Mouse (Mus musculus): ENCODE results near the gene Tmem8b. TPM values are rescaled to one million over a fixed set of nuclear protein-coding genes. Genes with fewer than 3 reads are reported as not detected.

The Tmem8b gene
- polyA plus RNA-seq, 1 experiment = 3.8 TPM

DNA sequence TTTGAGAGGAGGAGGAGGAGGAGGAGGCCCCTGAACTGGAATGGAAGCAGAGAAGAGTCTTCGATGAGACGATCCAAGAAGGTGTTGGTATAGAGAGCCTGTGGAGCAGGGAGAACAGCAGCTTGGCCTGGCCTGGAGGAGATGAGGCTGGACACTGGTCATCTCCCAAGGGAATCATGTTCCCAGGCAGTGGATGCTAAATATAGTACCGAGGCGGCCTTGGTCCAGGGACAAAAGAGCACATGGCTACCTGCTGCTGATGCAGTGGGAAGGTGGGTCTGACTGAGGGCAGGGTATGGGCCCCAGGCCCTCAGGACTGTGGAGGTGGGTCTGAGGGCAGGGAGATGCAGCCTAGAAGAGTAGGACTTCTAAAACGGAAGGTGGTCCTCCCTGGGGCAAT is 64.4 kb downstream of the Tmem8b start:
- H3K4me3 ChIP-seq (ENCODE audit: extremely low read depth, insufficient read depth, insufficient read length) = no peak overlapping the region
- no peak overlapping the region for H3K27ac ChIP-seq (ENCODE audit: insufficient read depth, low read length)
- 93% methylated on average over 5 of the region's 5 CpGs for WGBS
- no peaks in the 10 kb centered on the region for H3K4me1 ChIP-seq (ENCODE audit: control insufficient read depth, insufficient read depth, insufficient read length)
- H3K36me3 ChIP-seq (ENCODE audit: control insufficient read depth, insufficient read depth, low read length) = no peaks in the 10 kb centered on the region
- DNase-seq (ENCODE audit: low read depth in 1 of 2, low spot score in 2 of 2) = no peak
- no peaks in the 10 kb centered on the region for H3K27me3 ChIP-seq (ENCODE audit: control insufficient read depth, insufficient read depth, low read length)
- TF ChIP-seq POLR2A (IDR thresholded peaks at IDR 0.05; ENCODE audit: low read depth, low read length) (no peak), CTCF (IDR thresholded peaks at IDR 0.05; ENCODE audit: extremely low read depth, insufficient read depth, insufficient read length, insufficient replicate concordance) (no peak)

DNA sequence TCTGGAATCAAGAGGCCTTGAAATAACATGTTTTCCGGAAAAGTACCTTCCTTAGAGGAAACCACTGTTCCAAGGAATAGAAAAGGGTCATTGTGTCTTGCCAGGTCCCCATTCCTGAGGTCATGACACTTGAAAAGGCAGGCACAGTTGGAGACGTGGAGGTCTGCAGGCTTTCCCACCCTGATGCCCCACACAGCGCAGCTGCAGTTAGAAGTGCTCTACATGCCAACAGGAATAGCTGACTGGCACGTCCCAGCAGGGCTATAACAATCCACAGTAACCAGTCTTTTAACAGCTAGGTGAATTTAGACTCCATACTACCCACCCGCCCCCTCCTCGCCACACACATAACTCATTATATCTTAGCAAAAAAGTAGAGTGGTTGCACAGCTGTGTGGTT is 68.4 kb downstream of the Tmem8b start:
- no peak for DNase-seq (ENCODE audit: low read depth in 1 of 2, low spot score in 2 of 2)
- H3K4me1 ChIP-seq (ENCODE audit: control insufficient read depth, insufficient read depth, insufficient read length) = no peaks in the 10 kb centered on the region; the same call in 1 of the 2 replicates
- H3K36me3 ChIP-seq (ENCODE audit: control insufficient read depth, insufficient read depth, low read length) = no peaks in the 10 kb centered on the region
- 83% methylated on average over 6 of the region's 6 CpGs for WGBS
- H3K27ac ChIP-seq (ENCODE audit: insufficient read depth, low read length) = no peak overlapping the region
- H3K4me3 ChIP-seq (ENCODE audit: extremely low read depth, insufficient read depth, insufficient read length) = no peak overlapping the region
- TF ChIP-seq POLR2A (IDR thresholded peaks at IDR 0.05; ENCODE audit: low read depth, low read length) (no peak), CTCF (IDR thresholded peaks at IDR 0.05; ENCODE audit: extremely low read depth, insufficient read depth, insufficient read length, insufficient replicate concordance) (no peak)
- no peaks in the 10 kb centered on the region for H3K27me3 ChIP-seq (ENCODE audit: control insufficient read depth, insufficient read depth, low read length)

DNA sequence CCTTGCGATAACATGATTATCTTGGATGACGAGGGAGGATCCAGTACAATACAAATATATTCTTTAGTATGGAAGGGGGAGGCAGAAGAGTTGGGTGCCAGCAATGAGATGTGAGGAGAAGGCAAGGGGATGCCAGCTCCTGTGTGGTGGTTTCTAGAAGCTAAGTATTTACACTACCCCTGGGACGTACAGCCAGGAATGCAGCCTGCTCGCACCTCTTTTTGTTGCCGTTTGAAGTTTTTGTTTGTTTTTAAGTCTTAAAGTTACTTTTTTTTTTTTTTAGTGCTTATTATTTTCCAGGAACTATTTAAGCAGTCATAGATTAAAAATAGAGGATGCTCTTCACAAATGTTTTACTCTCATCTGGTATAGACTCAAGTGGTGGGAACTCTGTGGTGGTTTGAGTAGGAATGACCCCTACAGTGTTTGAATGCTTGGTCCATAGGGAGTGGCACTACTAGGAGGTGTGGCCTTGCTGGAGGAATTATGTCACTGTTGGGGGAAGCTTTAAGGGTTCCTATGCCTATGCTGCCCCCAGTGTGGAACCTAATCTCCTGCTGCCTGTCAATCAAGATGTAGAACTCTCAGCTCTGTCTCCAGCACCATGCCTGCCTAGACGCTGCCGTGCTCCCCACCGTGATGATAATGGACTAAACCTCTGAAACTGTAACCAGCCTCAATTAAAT is 70.4 kb downstream of the Tmem8b start:
- no peaks in the 10 kb centered on the region; the same call in 1 of the 2 replicates for H3K4me1 ChIP-seq (ENCODE audit: control insufficient read depth, insufficient read depth, insufficient read length)
- H3K4me3 ChIP-seq (ENCODE audit: extremely low read depth, insufficient read depth, insufficient read length) = no peak overlapping the region
- no peak for TF ChIP-seq POLR2A (IDR thresholded peaks at IDR 0.05; ENCODE audit: low read depth, low read length)
- no peak for TF ChIP-seq CTCF (IDR thresholded peaks at IDR 0.05; ENCODE audit: extremely low read depth, insufficient read depth, insufficient read length, insufficient replicate concordance)
- H3K27me3 ChIP-seq (ENCODE audit: control insufficient read depth, insufficient read depth, low read length) = no peaks in the 10 kb centered on the region
- no peak overlapping the region for H3K27ac ChIP-seq (ENCODE audit: insufficient read depth, low read length)
- no peaks in the 10 kb centered on the region for H3K36me3 ChIP-seq (ENCODE audit: control insufficient read depth, insufficient read depth, low read length)
- no peak for DNase-seq (ENCODE audit: low read depth in 1 of 2, low spot score in 2 of 2)
- 85% methylated on average over 8 of the region's 8 CpGs for WGBS

DNA sequence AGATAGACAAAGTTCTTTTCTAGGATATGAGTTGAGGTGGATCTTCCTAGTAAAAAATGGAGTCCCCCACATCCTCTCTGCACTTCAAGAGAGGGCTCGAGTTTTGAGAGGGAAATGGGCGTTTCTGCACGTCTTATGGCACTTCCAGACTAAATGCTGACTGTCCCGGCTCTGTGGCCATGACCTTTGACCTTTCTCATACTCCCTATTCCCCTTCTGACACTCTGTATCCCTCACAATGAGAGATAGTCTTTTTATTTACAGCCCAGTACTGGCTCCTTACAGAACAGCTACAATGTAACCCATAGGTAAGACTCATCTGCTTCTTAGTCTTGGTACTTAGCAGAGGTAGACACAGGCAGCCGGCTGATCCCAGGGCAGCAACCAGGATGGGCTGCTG is 72.8 kb downstream of the Tmem8b start:
- TF ChIP-seq POLR2A (IDR thresholded peaks at IDR 0.05; ENCODE audit: low read depth, low read length) = no peak
- TF ChIP-seq CTCF (IDR thresholded peaks at IDR 0.05; ENCODE audit: extremely low read depth, insufficient read depth, insufficient read length, insufficient replicate concordance) = no peak
- Histone ChIP-seq H3K27ac (ENCODE audit: insufficient read depth, low read length) (no peak overlapping the region), H3K36me3 (ENCODE audit: control insufficient read depth, insufficient read depth, low read length) (no peaks in the 10 kb centered on the region), H3K4me1 (ENCODE audit: control insufficient read depth, insufficient read depth, insufficient read length) (no peaks in the 10 kb centered on the region; the same call in 1 of the 2 replicates), H3K4me3 (ENCODE audit: extremely low read depth, insufficient read depth, insufficient read length) (no peak overlapping the region), H3K27me3 (ENCODE audit: control insufficient read depth, insufficient read depth, low read length) (no peaks in the 10 kb centered on the region)
- 60% methylated on average over 5 of the region's 5 CpGs for WGBS
- no peak for DNase-seq (ENCODE audit: low read depth in 1 of 2, low spot score in 2 of 2)

Other genes starting within 250 kb of the Tmem8b start
- gene Fam166b, start 239.8 kb upstream of the Tmem8b start, polyA plus RNA-seq (2012; rRNA removed) = not detected in 2 replicates
- 49.6 and 64.5 TPM in 2 replicates for gene Tesk1, start 227.0 kb upstream of the Tmem8b start, polyA plus RNA-seq (2012; rRNA removed)
- 109 and 140 TPM in 2 replicates for gene Cd72, start 214.3 kb upstream of the Tmem8b start, polyA plus RNA-seq (2012; rRNA removed)
- 15.3 and 17.1 TPM in 2 replicates for gene Sit1, start 185.2 kb upstream of the Tmem8b start, polyA plus RNA-seq (2012; rRNA removed)
- 85.4 and 191 TPM in 2 replicates for gene Ccdc107, start 176.1 kb upstream of the Tmem8b start, polyA plus RNA-seq (2012; rRNA removed)
- 12.7 and 16.8 TPM in 2 replicates for gene Arhgef39, start 169.3 kb upstream of the Tmem8b start, polyA plus RNA-seq (2012; rRNA removed)
- gene Car9, start 162.0 kb upstream of the Tmem8b start, polyA plus RNA-seq (2012; rRNA removed) = 2.0 TPM in 2 replicates
- 11.8 and 13.8 TPM in 2 replicates for gene Tpm2, start 145.2 kb upstream of the Tmem8b start, polyA plus RNA-seq (2012; rRNA removed)
- gene Creb3, start 106.6 kb upstream of the Tmem8b start, polyA plus RNA-seq (2012; rRNA removed) = 48.8 and 54.0 TPM in 2 replicates
- 163 and 208 TPM in 2 replicates for gene Tln1, start 106.3 kb upstream of the Tmem8b start, polyA plus RNA-seq (2012; rRNA removed)
- 42.4 and 44.3 TPM in 2 replicates for gene Rgp1, start 90.3 kb upstream of the Tmem8b start, polyA plus RNA-seq (2012; rRNA removed)
- gene Gba2, start 90.1 kb upstream of the Tmem8b start, polyA plus RNA-seq (2012; rRNA removed) = 28.8 and 34.2 TPM in 2 replicates
- gene Msmp, start 84.5 kb upstream of the Tmem8b start, polyA plus RNA-seq (2012; rRNA removed) = 0.23 and 0.26 TPM in 2 replicates
- gene Npr2, start 37.0 kb upstream of the Tmem8b start, polyA plus RNA-seq (2012; rRNA removed) = 10.2 and 13.6 TPM in 2 replicates
- 0.55 and 0.57 TPM in 2 replicates for gene Spag8, start 15.4 kb upstream of the Tmem8b start, polyA plus RNA-seq (2012; rRNA removed)
- 23.2 and 26.6 TPM in 2 replicates for gene Hint2, start 12.5 kb upstream of the Tmem8b start, polyA plus RNA-seq (2012; rRNA removed)
- not detected in 2 replicates for gene Fam221b, start 174 bp downstream of the Tmem8b start, polyA plus RNA-seq (2012; rRNA removed)
- gene Olfr70, start 31.8 kb downstream of the Tmem8b start, polyA plus RNA-seq (2012; rRNA removed) = not detected in 2 replicates
- gene Olfr71, start 41.3 kb downstream of the Tmem8b start, polyA plus RNA-seq (2012; rRNA removed) = not detected in 2 replicates
- gene Hrct1, start 58.2 kb downstream of the Tmem8b start, polyA plus RNA-seq (2012; rRNA removed) = 0.69 and 0.79 TPM in 2 replicates
- gene Spaar, start 61.1 kb downstream of the Tmem8b start, polyA plus RNA-seq (2012; rRNA removed) = 0.12 and 0.15 TPM in 2 replicates
- gene Olfr159, start 102.0 kb downstream of the Tmem8b start, polyA plus RNA-seq (2012; rRNA removed) = not detected in 2 replicates
- gene Olfr156, start 154.9 kb downstream of the Tmem8b start, polyA plus RNA-seq (2012; rRNA removed) = not detected in 2 replicates
- not detected in 2 replicates for gene Olfr157, start 171.2 kb downstream of the Tmem8b start, polyA plus RNA-seq (2012; rRNA removed)
- gene Olfr155, start 182.6 kb downstream of the Tmem8b start, polyA plus RNA-seq (2012; rRNA removed) = not detected in 2 replicates
- gene Reck, start 206.6 kb downstream of the Tmem8b start, polyA plus RNA-seq (2012; rRNA removed) = 5.2 and 7.2 TPM in 2 replicates

All from spleen, adult 2 months (tissue).